Mouse (Mus musculus): ENCODE measurements around the gene Igbp1. TPM values are rescaled to one million over a fixed set of nuclear protein-coding genes. Genes with fewer than 3 reads are reported as not detected.

The Igbp1 gene
- polyA plus RNA-seq, 1 experiment from 2014 or later, result 42.0 TPM

Other genes with a start within 250 kb of the Igbp1 start
- not detected in 2 replicates for gene Otud6a, start 65.3 kb upstream of the Igbp1 start, polyA plus RNA-seq (2014; fragmentation: Nextera tagmentation; extraction: Ambion mirVana)
- gene Awat2, start 51.6 kb upstream of the Igbp1 start, polyA plus RNA-seq (2014; fragmentation: Nextera tagmentation; extraction: Ambion mirVana), result 0.81 and 1.0 TPM in 2 replicates
- gene Dgat2l6, start 30.5 kb downstream of the Igbp1 start, polyA plus RNA-seq (2014; fragmentation: Nextera tagmentation; extraction: Ambion mirVana), result not detected in 2 replicates
- gene Awat1, start 78.0 kb downstream of the Igbp1 start, polyA plus RNA-seq (2014; fragmentation: Nextera tagmentation; extraction: Ambion mirVana), result not detected in 2 replicates
- 0.13 and 0.25 TPM in 2 replicates for gene P2ry4, start 100.6 kb downstream of the Igbp1 start, polyA plus RNA-seq (2014; fragmentation: Nextera tagmentation; extraction: Ambion mirVana)
- gene Arr3, start 111.2 kb downstream of the Igbp1 start, polyA plus RNA-seq (2014; fragmentation: Nextera tagmentation; extraction: Ambion mirVana), result not detected in 2 replicates
- gene Kif4, start 131.4 kb downstream of the Igbp1 start, polyA plus RNA-seq (2014; fragmentation: Nextera tagmentation; extraction: Ambion mirVana), result 21.3 and 28.9 TPM in 2 replicates
- 105 and 113 TPM in 2 replicates for gene Pdzd11, start 132.3 kb downstream of the Igbp1 start, polyA plus RNA-seq (2014; fragmentation: Nextera tagmentation; extraction: Ambion mirVana)
- 7.1 and 7.5 TPM in 2 replicates for gene Gdpd2, start 235.6 kb downstream of the Igbp1 start, polyA plus RNA-seq (2014; fragmentation: Nextera tagmentation; extraction: Ambion mirVana)